11 mouse cellular contexts compared by ENCODE assay signal in the genomic region with DNA sequence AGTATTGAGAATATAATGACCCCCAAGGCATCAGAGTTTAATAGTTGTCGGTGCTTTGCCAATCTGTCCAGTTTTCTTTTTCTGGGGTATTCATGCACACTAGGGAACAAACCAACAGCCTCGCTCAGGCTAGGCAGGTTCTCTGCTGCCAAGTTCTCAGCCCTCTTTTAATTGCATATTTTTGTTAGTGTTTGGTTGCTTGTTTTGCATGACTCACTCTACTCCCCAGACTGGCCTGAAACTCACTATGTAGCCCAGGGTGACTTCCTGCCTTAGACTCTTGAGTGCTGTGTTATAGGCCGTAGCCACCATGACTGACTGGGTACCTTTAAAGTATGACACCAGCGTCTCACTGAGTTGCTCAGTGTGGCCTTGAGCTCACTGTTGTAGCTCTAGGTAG. TPM values are rescaled to one million over a fixed set of nuclear protein-coding genes. Genes with fewer than 3 reads are reported as not detected.
DNase-seq lines count a peak whose midpoint lies in the region; ATAC-seq and TF ChIP-seq lines count a peak whose summit lies in the region.
"Had no signal": no experiment of that assay in that cellular context is flagged by ENCODE, and none has a peak within 500 bp of the region (broad histone marks: within the 10 kb centered on the region; RNA-seq: fewer than 3 reads in every experiment).

No protein-coding gene starts in this region.

- no peak overlapping the region for H3K4me2 ChIP-seq in heart, postnatal 0 days (ENCODE audit: low read depth, low read length)
- H3K4me2 ChIP-seq in kidney, embryonic 15.5 days = no peak overlapping the region
- H3K4me2 ChIP-seq in stomach, postnatal 0 days (replicated peaks; ENCODE audit: low read depth) = no peak overlapping the region
- H3K4me2 ChIP-seq: midbrain, embryonic 13.5 days had no signal

- 74% methylated on average over 4 of the region's 4 CpGs for WGBS in heart, postnatal 0 days
- 50% methylated on average over 4 of the region's 4 CpGs for WGBS in kidney, embryonic 15.5 days
- 61% methylated on average over 4 of the region's 4 CpGs for WGBS in stomach, postnatal 0 days

- peaks cover 18% of the 10 kb centered on the region; the same call in 1 of the 2 replicates for H3K36me3 ChIP-seq in heart, postnatal 0 days (replicated peaks; ENCODE audit: control insufficient read depth, insufficient read depth, low read length)
- H3K36me3 ChIP-seq in kidney, embryonic 15.5 days = peaks cover 20% of the 10 kb centered on the region
- H3K36me3 ChIP-seq in stomach, postnatal 0 days (ENCODE audit: control insufficient read depth, insufficient read depth, low read length) = no peaks in the 10 kb centered on the region

- H3K4me3 ChIP-seq in heart, postnatal 0 days (ENCODE audit: low read depth, low read length) = no peak overlapping the region
- no peak overlapping the region for H3K4me3 ChIP-seq in kidney, embryonic 15.5 days (replicated peaks)
- H3K4me3 ChIP-seq in stomach, postnatal 0 days (ENCODE audit: low read depth, low read length) = no peak overlapping the region
- H3K4me3 ChIP-seq: midbrain, embryonic 13.5 days had no signal

- H3K27me3 ChIP-seq in heart, postnatal 0 days (ENCODE audit: control insufficient read depth, insufficient read depth, low read length) = no peaks in the 10 kb centered on the region
- no peaks in the 10 kb centered on the region for H3K27me3 ChIP-seq in kidney, embryonic 15.5 days
- H3K27me3 ChIP-seq in stomach, postnatal 0 days (ENCODE audit: control insufficient read depth, insufficient read depth, low read length) = no peaks in the 10 kb centered on the region
- H3K27me3 ChIP-seq: midbrain, embryonic 13.5 days had no signal

- peaks cover 20% of the 10 kb centered on the region; the same call in 1 of the 2 replicates for H3K4me1 ChIP-seq in heart, postnatal 0 days (ENCODE audit: control insufficient read depth, insufficient read depth)
- peaks cover 21% of the 10 kb centered on the region for H3K4me1 ChIP-seq in kidney, embryonic 15.5 days
- 0 out of 2 replicates have a peak, but pooled peaks cover 3% of the 10 kb centered on the region for H3K4me1 ChIP-seq in stomach, postnatal 0 days (replicated peaks; ENCODE audit: control insufficient read depth, insufficient read depth)

- TF ChIP-seq EP300 in heart, postnatal 0 days (IDR thresholded peaks at IDR 0.05; ENCODE audit: low read depth) = no peak
- TF ChIP-seq EP300 in stomach, postnatal 0 days (optimal IDR thresholded peaks at IDR 0.05) = no peak

- DNase-seq in heart, postnatal 0 days (ENCODE audit: low spot score) = no peak
- DNase-seq in heart, adult 18-20 months = no peak
- DNase-seq in urinary bladder, postnatal 36 days (ENCODE audit: low spot score in 2 of 2) = peak; percentile 20 to 21
- no peak for DNase-seq in urinary bladder, postnatal 10 days (ENCODE audit: low spot score)
- no peak for DNase-seq in stomach, postnatal 0 days (ENCODE audit: low spot score)
- no peak for DNase-seq in left cerebral cortex, postnatal 25 days (ENCODE audit: low spot score in 2 of 2)
- no peak for DNase-seq in right cerebral cortex, adult 2 months (ENCODE audit: low spot score in 2 of 2)
- DNase-seq: gastrocnemius, postnatal 36 days; liver had no signal

- 0 out of 2 replicates have a peak overlapping the region, but pooled peaks have one; percentile 20 for H3K27ac ChIP-seq in heart, postnatal 0 days (ENCODE audit: low read depth)
- peak overlapping the region; percentile 52 for H3K27ac ChIP-seq in kidney, embryonic 15.5 days
- no peak overlapping the region for H3K27ac ChIP-seq in stomach, postnatal 0 days (replicated peaks)
- H3K27ac ChIP-seq: midbrain, embryonic 13.5 days had no signal

- ATAC-seq in heart, postnatal 0 days (ENCODE audit: insufficient read depth, low read depth) = no peak
- ATAC-seq in kidney, embryonic 15.5 days (replicated peaks; ENCODE audit: low FRiP score) = peak; percentile 77
- ATAC-seq in stomach, postnatal 0 days (ENCODE audit: low FRiP score, low TSS enrichment) = peak; percentile 71; the same call in 1 of the 2 replicates
- ATAC-seq: midbrain, embryonic 13.5 days had no signal

- intact Hi-C loops in left cerebral cortex, postnatal 25 days (cut with DNase I) = no loop called here

- H3K9me3 ChIP-seq in heart, postnatal 0 days (replicated peaks; ENCODE audit: control insufficient read depth, low read length) = no peaks in the 10 kb centered on the region
- H3K9me3 ChIP-seq in kidney, embryonic 15.5 days (replicated peaks) = no peaks in the 10 kb centered on the region
- H3K9me3 ChIP-seq in stomach, postnatal 0 days (ENCODE audit: control insufficient read depth, low read length) = no peaks in the 10 kb centered on the region
- H3K9me3 ChIP-seq: midbrain, embryonic 13.5 days had no signal

- no peak for TF ChIP-seq CTCF in heart, postnatal 0 days (IDR thresholded peaks at IDR 0.05; ENCODE audit: low read depth)
- no peak for TF ChIP-seq CTCF in stomach, postnatal 0 days (IDR thresholded peaks at IDR 0.05; ENCODE audit: low read depth)

- no peak overlapping the region for H3K9ac ChIP-seq in heart, postnatal 0 days (replicated peaks; ENCODE audit: low read depth, low read length)
- no peak overlapping the region for H3K9ac ChIP-seq in kidney, embryonic 15.5 days
- H3K9ac ChIP-seq in stomach, postnatal 0 days (ENCODE audit: low read length) = no peak overlapping the region
- H3K9ac ChIP-seq: midbrain, embryonic 13.5 days had no signal

RNA-seq across cellular contexts. Expression of gene Pan3, which starts 19.0 kb away (rescaled TPM):
- 63.9 and 66.0 TPM in 2 replicates for total RNA-seq in heart, postnatal 0 days (2014; rRNA removed; ENCODE audit: low replicate concordance)
- polyA plus RNA-seq in heart, postnatal 0 days (2015; fragmentation: Nextera tagmentation; extraction: Ambion mirVana) = 28.0 and 28.4 TPM in 2 replicates
- 10 to 100 TPM; 21.1 to 34.4 TPM for total RNA-seq in heart, adult 18-20 months (2021)
- 73.7 and 77.6 TPM in 2 replicates for polyA plus RNA-seq in kidney, embryonic 15.5 days (2015; fragmentation: Nextera tagmentation; extraction: Ambion mirVana)
- polyA plus RNA-seq in stomach, postnatal 0 days (2015; fragmentation: Nextera tagmentation; extraction: Ambion mirVana) = 38.4 and 44.4 TPM in 2 replicates
- total RNA-seq in left cerebral cortex, postnatal 25 days (2021) = 10 to 100 TPM; 78.8 to 84.1 TPM

RNA-seq across cellular contexts. Expression of gene Flt3, which starts 48.6 kb away (rescaled TPM):
- total RNA-seq in heart, postnatal 0 days (2014; rRNA removed; ENCODE audit: low replicate concordance) = not detected in 2 replicates
- polyA plus RNA-seq in heart, postnatal 0 days (2015; fragmentation: Nextera tagmentation; extraction: Ambion mirVana) = 0.05 TPM in 1 of 2 replicates, not detected in the other
- total RNA-seq in heart, adult 18-20 months (2021) = under 1 TPM; 0.10 to 0.62 TPM
- polyA plus RNA-seq in kidney, embryonic 15.5 days (2015; fragmentation: Nextera tagmentation; extraction: Ambion mirVana) = 0.05 and 0.18 TPM in 2 replicates
- 0.10 and 0.15 TPM in 2 replicates for polyA plus RNA-seq in stomach, postnatal 0 days (2015; fragmentation: Nextera tagmentation; extraction: Ambion mirVana)
- 1 to 10 TPM; 4.7 to 5.3 TPM for total RNA-seq in left cerebral cortex, postnatal 25 days (2021)

Comparison
In these comparisons a context has a peak if more than half of its experiments do, and no peak if none do; other contexts are left out.
1. DNase-seq: peak in urinary bladder, postnatal 36 days (2 of 2); none in heart, postnatal 0 days (single experiment), heart, adult 18-20 months (0 of 2), urinary bladder, postnatal 10 days (single experiment), stomach, postnatal 0 days (single experiment), left cerebral cortex, postnatal 25 days (0 of 2) and right cerebral cortex, adult 2 months (0 of 2).